Mouse (Mus musculus): ENCODE data around the gene Dpysl5. TPM values are rescaled to one million over a fixed set of nuclear protein-coding genes. Genes with fewer than 3 reads are reported as not detected.

The Dpysl5 gene
- polyA plus RNA-seq, 1 experiment from 2014 or later, result 5.4 TPM

- peak within 1 kb of the TSS; percentile 83 for H3K4me3 ChIP-seq
- H3K36me3 ChIP-seq, result no peaks in the 10 kb centered on the region
- peak; percentile 92 for ATAC-seq (ENCODE audit: insufficient number of reproducible peaks, low FRiP score, low TSS enrichment, low read depth)
- under 1% methylated on average over 57 of the region's 59 CpGs for WGBS
- no peaks in the 10 kb centered on the region; the same call in none of the 2 replicates for H3K27me3 ChIP-seq
- peak within 1 kb of the TSS; percentile 82 for H3K9ac ChIP-seq
- no peaks in the 10 kb centered on the region for H3K9me3 ChIP-seq
- H3K4me2 ChIP-seq, result peak within 1 kb of the TSS; percentile 84
- peak within 1 kb of the TSS; percentile 76 for H3K27ac ChIP-seq
- peaks cover 21% of the 10 kb centered on the region for H3K4me1 ChIP-seq
These were observed 103.2 kb downstream of the Dpysl5 start, which contains the start of gene Mapre3 for GRCm38 (mm10) chr5:30814424-30815119. Gene Mapre3 (plus strand): TSS chr5:30814641.

GRCm38 (mm10) chr5:30815120-30815465, 103.7 kb downstream of the Dpysl5 start:
- H3K27me3 ChIP-seq, result no peaks in the 10 kb centered on the region; the same call in 1 of the 2 replicates
- WGBS, result 2% methylated on average over 7 of the region's 7 CpGs
- peak overlapping the region; percentile 84 for H3K4me2 ChIP-seq
- H3K4me1 ChIP-seq, result peaks cover 21% of the 10 kb centered on the region
- peak overlapping the region; percentile 82 for H3K9ac ChIP-seq
- peak overlapping the region; percentile 83 for H3K4me3 ChIP-seq
- peak overlapping the region; percentile 76 for H3K27ac ChIP-seq
- H3K36me3 ChIP-seq, result no peaks in the 10 kb centered on the region
- H3K9me3 ChIP-seq, result no peaks in the 10 kb centered on the region
- no peak; the same call in 1 of the 2 replicates for ATAC-seq (ENCODE audit: insufficient number of reproducible peaks, low FRiP score, low TSS enrichment, low read depth)

GRCm38 (mm10) chr5:30816261-30816791, 105.0 kb downstream of the Dpysl5 start:
- Histone ChIP-seq H3K9me3 (no peaks in the 10 kb centered on the region), H3K4me2 (no peak overlapping the region), H3K27ac (no peak overlapping the region), H3K9ac (no peak overlapping the region), H3K27me3 (no peaks in the 10 kb centered on the region; the same call in 1 of the 2 replicates), H3K36me3 (no peaks in the 10 kb centered on the region), H3K4me3 (no peak overlapping the region), H3K4me1 (peaks cover 21% of the 10 kb centered on the region)
- WGBS, result 59% methylated on average over 8 of the region's 8 CpGs
- ATAC-seq (ENCODE audit: insufficient number of reproducible peaks, low FRiP score, low TSS enrichment, low read depth), result no peak

- ATAC-seq (ENCODE audit: insufficient number of reproducible peaks, low FRiP score, low TSS enrichment, low read depth), result no peak
- WGBS, result 91% methylated on average over 8 of the region's 8 CpGs
- Histone ChIP-seq H3K9me3 (no peaks in the 10 kb centered on the region), H3K27me3 (no peaks in the 10 kb centered on the region), H3K4me3 (no peak overlapping the region), H3K4me2 (no peak overlapping the region; the same call in 1 of the 2 replicates), H3K36me3 (no peaks in the 10 kb centered on the region), H3K27ac (no peak overlapping the region), H3K4me1 (peaks cover 18% of the 10 kb centered on the region), H3K9ac (no peak overlapping the region)
These were observed 107.5 kb downstream of the Dpysl5 start for GRCm38 (mm10) chr5:30818758-30819309.

- Histone ChIP-seq H3K9me3 (no peaks in the 10 kb centered on the region), H3K9ac (no peak overlapping the region), H3K4me2 (no peak overlapping the region), H3K27me3 (no peaks in the 10 kb centered on the region), H3K4me1 (peaks cover 3% of the 10 kb centered on the region; the same call in 1 of the 2 replicates), H3K36me3 (no peaks in the 10 kb centered on the region), H3K4me3 (no peak overlapping the region), H3K27ac (no peak overlapping the region)
- ATAC-seq (ENCODE audit: insufficient number of reproducible peaks, low FRiP score, low TSS enrichment, low read depth), result no peak
- WGBS, result 76% methylated on average over 5 of the region's 5 CpGs
These were observed 111.3 kb downstream of the Dpysl5 start for GRCm38 (mm10) chr5:30822689-30823088.

GRCm38 (mm10) chr5:30823091-30823490, 111.7 kb downstream of the Dpysl5 start:
- H3K4me2 ChIP-seq, result no peak overlapping the region
- no peak overlapping the region for H3K27ac ChIP-seq
- no peak for ATAC-seq (ENCODE audit: insufficient number of reproducible peaks, low FRiP score, low TSS enrichment, low read depth)
- H3K4me1 ChIP-seq, result peaks cover 3% of the 10 kb centered on the region; the same call in 1 of the 2 replicates
- no peaks in the 10 kb centered on the region for H3K36me3 ChIP-seq
- no peaks in the 10 kb centered on the region for H3K27me3 ChIP-seq
- no peak overlapping the region for H3K9ac ChIP-seq
- WGBS, result 66% methylated on average over 3 of the region's 3 CpGs
- no peaks in the 10 kb centered on the region for H3K9me3 ChIP-seq
- H3K4me3 ChIP-seq, result no peak overlapping the region

- no peak overlapping the region for H3K9ac ChIP-seq
- no peak overlapping the region for H3K4me2 ChIP-seq
- no peak for ATAC-seq (ENCODE audit: insufficient number of reproducible peaks, low FRiP score, low TSS enrichment, low read depth)
- H3K27ac ChIP-seq, result no peak overlapping the region
- no peaks in the 10 kb centered on the region for H3K27me3 ChIP-seq
- H3K4me3 ChIP-seq, result no peak overlapping the region
- no peaks in the 10 kb centered on the region for H3K9me3 ChIP-seq
- no peaks in the 10 kb centered on the region for H3K36me3 ChIP-seq
- peaks cover 3% of the 10 kb centered on the region; the same call in 1 of the 2 replicates for H3K4me1 ChIP-seq
- 85% methylated on average over 11 of the region's 11 CpGs for WGBS
These were observed 113.0 kb downstream of the Dpysl5 start for GRCm38 (mm10) chr5:30824124-30824988.

GRCm38 (mm10) chr5:30825166-30825565, 113.8 kb downstream of the Dpysl5 start:
- no peaks in the 10 kb centered on the region for H3K36me3 ChIP-seq
- no peak overlapping the region for H3K9ac ChIP-seq
- WGBS, result 71% methylated on average over 10 of the region's 10 CpGs
- H3K4me3 ChIP-seq, result no peak overlapping the region
- H3K4me1 ChIP-seq, result peaks cover 3% of the 10 kb centered on the region; the same call in 1 of the 2 replicates
- no peaks in the 10 kb centered on the region for H3K9me3 ChIP-seq
- no peak overlapping the region for H3K4me2 ChIP-seq
- ATAC-seq (ENCODE audit: insufficient number of reproducible peaks, low FRiP score, low TSS enrichment, low read depth), result no peak
- H3K27ac ChIP-seq, result no peak overlapping the region
- no peaks in the 10 kb centered on the region for H3K27me3 ChIP-seq

GRCm38 (mm10) chr5:30825821-30826220, 114.5 kb downstream of the Dpysl5 start:
- Histone ChIP-seq H3K4me2 (no peak overlapping the region), H3K9ac (no peak overlapping the region), H3K4me3 (no peak overlapping the region), H3K36me3 (no peaks in the 10 kb centered on the region), H3K4me1 (peaks cover 3% of the 10 kb centered on the region; the same call in 1 of the 2 replicates), H3K27ac (no peak overlapping the region), H3K27me3 (no peaks in the 10 kb centered on the region), H3K9me3 (no peaks in the 10 kb centered on the region)
- no peak for ATAC-seq (ENCODE audit: insufficient number of reproducible peaks, low FRiP score, low TSS enrichment, low read depth)
- 74% methylated on average over 6 of the region's 6 CpGs for WGBS

GRCm38 (mm10) chr5:30833416-30833815, 122.1 kb downstream of the Dpysl5 start:
- H3K9ac ChIP-seq, result no peak overlapping the region
- H3K9me3 ChIP-seq, result no peaks in the 10 kb centered on the region
- no peaks in the 10 kb centered on the region for H3K4me1 ChIP-seq
- no peak for ATAC-seq (ENCODE audit: insufficient number of reproducible peaks, low FRiP score, low TSS enrichment, low read depth)
- no peak overlapping the region for H3K4me2 ChIP-seq
- H3K36me3 ChIP-seq, result peaks cover 18% of the 10 kb centered on the region; the same call in 1 of the 2 replicates
- H3K27ac ChIP-seq, result no peak overlapping the region
- H3K27me3 ChIP-seq, result no peaks in the 10 kb centered on the region
- 82% methylated on average over 3 of the region's 3 CpGs for WGBS
- no peak overlapping the region for H3K4me3 ChIP-seq

GRCm38 (mm10) chr5:30839731-30840130, 128.4 kb downstream of the Dpysl5 start:
- Histone ChIP-seq H3K9ac (no peak overlapping the region), H3K27ac (no peak overlapping the region), H3K27me3 (no peaks in the 10 kb centered on the region), H3K4me2 (no peak overlapping the region), H3K4me3 (no peak overlapping the region), H3K4me1 (no peaks in the 10 kb centered on the region), H3K9me3 (no peaks in the 10 kb centered on the region), H3K36me3 (peaks cover 18% of the 10 kb centered on the region)
- ATAC-seq (ENCODE audit: insufficient number of reproducible peaks, low FRiP score, low TSS enrichment, low read depth), result no peak
- WGBS, result 88% methylated on average over 2 of the region's 2 CpGs
